Mouse (Mus musculus): ENCODE measurements at regions not wholly inside any gene's neighbourhood (a gene's known extent, or its start where the extent isn't known, plus 50 kb on each side); places are given as distances from the start of the nearest gene placed in this dataset.
"Not testable (repeated sequence)": the region's sequence is repeated elsewhere in the genome, so short reads cannot be mapped to it uniquely, and the experiment has no call there.

DNA sequence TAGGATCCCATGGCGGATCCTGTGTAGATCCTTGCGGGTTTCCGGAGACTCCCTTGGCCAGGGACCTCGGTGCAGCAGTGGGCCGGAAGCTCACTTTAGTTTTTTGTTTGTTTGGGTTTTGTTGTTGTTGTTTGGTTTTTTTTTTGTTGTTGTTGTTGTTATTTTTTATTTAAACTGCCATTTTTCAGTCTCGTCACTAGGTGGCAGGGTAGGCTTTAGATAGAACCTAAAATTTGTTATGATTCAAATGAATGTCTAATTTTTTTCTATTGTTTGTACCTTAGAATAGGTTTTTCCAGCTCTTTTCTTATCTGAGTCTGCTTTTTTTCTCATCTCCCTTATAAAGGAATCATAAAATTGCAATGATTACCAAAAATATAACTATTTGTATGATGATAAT, 834.4 kb upstream of the Tacstd2 start:
- DNase-seq = no peak

GRCm38 (mm10) chr6:68339846-68340245, 804.2 kb upstream of the Tacstd2 start:
- no peak for DNase-seq

DNA sequence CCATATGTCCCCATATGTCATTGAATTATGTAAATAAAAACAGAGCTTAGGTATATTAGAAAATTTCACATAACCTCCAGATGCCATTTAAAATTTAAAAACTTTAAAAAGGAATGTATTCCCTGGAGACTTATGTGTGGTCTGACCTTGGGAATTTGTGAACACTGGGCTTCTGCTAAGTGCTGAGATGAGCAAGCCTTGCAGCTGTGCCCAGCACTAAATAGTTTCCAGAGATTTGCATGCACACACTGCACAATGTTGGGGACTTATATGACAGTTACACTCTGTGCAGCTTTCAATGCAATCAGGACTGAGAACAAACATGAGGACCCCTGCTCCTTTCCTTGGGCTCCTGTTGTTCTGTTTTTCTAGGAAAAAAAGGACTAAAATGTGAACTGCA, 803.6 kb upstream of the Tacstd2 start:
- DNase-seq = not testable (repeated sequence)

DNA sequence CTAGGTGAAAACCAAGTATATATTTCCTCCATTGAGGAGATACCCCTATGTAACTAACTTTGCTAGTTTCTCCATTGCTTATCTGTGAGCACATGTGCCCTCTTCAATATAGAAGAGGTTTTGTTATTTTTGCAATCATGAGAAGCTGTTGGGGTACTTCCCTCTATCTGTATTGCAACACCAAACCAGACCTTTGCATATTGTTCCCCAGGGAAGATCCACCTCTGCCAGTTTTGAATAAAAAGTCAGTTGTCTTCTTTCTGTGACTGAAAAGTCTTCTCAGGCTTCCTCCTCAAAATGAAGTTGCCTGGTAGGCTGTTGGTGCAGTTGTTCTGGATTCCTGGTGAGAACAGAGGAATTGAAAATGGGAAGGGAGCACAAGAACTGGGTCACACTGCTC, 775.8 kb upstream of the Tacstd2 start:
- no peak for DNase-seq

DNA sequence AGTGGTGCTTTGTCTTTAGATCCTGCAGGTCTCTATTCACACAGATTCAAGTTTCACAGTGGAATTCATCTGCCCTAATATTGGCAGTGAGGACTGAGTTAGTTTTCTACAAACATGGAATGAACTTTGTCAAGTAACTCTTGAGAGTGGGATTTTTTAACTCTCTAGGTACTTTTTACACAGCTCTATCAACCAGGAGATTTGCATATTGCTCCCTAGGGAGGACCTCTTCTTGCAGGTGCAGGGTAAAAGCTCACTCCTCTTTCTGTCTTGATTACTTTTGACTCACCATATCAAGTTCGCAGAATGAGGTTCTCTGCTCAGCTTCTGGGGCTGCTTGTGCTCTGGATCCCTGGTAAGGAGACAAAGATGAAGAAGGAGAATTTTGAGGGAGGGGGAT, 766.5 kb upstream of the Tacstd2 start:
- DNase-seq = peak; percentile 11

DNA sequence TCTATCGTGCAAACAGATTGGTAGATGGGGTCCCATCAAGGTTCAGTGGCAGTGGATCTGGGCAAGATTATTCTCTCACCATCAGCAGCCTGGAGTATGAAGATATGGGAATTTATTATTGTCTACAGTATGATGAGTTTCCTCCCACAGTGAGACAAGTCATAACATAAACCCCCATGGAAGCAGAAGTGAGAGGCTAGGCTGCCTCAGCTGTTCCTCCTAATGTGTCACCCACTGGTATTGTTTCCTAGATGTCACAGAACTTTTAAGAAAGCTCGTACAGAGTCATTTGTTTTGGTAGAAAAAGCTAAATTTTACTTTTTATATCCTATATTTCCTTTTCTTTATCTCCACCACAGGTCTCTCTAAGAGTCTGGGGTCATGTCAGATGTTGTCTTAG, 721.1 kb upstream of the Tacstd2 start:
- no peak for DNase-seq

- no peak for DNase-seq
These were observed 720.6 kb upstream of the Tacstd2 start for GRCm38 (mm10) chr6:68256151-68256550.

DNA sequence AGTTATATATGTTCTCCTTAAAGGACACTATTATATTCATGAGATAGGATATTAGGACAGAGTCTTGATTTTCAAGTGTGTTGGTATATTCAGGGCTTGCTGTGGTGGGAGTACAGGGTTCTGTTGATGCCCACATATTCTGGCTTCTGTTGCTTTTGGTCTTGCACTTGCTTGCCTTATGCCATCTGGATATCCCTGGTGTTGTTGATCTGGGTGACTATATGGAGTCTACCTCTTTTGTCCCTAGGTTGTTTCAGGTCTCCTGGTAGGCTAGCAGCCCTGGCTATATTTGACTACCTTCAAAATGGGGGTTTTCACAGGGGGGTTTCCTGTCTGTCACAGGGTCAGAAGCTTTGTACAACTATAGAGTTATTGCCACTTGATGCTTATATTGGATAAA, 717.1 kb upstream of the Tacstd2 start:
- no peak for DNase-seq

- DNase-seq = not testable (repeated sequence)
These were observed 715.7 kb upstream of the Tacstd2 start for GRCm38 (mm10) chr6:68251320-68251719.

DNA sequence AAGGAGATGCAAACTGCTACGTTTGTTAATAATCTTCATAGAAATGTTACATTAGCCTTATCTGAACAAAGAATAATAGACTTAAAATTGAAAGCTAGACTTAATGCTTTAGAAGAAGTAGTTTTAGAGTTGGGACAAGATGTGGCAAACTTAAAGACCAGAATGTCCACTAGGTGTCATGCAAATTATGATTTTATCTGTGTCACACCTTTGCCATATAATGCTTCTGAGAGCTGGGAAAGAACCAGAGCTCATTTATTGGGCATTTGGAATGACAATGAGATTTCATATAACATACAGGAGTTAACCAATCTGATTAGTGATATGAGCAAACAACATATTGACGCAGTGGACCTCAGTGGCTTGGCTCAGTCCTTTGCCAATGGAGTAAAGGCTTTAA, 714.8 kb upstream of the Tacstd2 start:
- not testable (repeated sequence) for DNase-seq

DNA sequence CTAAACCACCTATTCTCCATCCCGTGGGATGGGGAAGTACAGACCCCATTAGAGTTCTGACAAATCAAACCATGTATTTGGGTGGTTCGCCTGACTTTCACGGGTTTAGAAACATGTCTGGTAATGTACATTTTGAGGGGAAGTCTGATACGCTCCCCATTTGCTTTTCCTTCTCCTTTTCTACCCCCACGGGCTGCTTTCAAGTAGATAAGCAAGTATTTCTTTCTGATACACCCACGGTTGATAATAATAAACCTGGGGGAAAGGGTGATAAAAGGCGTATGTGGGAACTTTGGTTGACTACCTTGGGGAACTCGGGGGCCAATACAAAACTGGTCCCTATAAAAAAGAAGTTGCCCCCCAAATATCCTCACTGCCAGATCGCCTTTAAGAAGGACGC, 713.7 kb upstream of the Tacstd2 start:
- DNase-seq = not testable (repeated sequence)

GRCm38 (mm10) chr6:68248018-68248533, 712.5 kb upstream of the Tacstd2 start:
- DNase-seq = not testable (repeated sequence)

DNA sequence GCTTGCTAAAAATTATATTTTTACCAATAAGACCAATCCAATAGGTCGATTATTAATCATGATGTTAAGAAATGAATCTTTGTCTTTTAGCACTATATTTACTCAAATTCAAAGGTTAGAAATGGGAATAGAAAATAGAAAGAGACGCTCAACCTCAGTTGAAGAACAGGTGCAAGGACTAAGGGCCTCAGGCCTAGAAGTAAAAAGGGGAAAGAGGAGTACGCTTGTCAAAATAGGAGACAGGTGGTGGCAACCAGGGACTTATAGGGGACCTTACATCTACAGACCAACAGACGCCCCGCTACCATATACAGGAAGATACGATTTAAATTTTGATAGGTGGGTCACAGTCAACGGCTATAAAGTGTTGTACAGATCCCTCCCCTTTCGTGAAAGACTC, 707.2 kb upstream of the Tacstd2 start:
- not testable (repeated sequence) for DNase-seq

DNA sequence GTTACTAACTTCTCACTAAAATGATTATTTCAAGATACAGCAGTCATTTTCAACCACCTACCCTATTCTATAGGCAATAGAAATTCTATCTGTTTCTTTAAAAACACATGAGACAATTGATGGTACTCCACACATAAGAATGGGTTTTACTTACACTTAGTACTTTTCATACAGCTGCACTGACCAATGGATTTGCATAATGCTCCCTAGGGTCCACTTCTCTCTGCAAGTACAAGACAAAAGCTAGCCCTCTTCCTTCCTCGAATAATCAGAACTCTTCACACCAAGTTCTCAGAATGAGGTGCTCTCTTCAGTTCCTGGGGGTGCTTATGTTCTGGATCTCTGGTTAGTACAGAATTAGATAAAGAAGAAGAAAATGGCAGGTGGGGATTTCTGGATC, 684.1 kb upstream of the Tacstd2 start:
- no peak for DNase-seq

DNA sequence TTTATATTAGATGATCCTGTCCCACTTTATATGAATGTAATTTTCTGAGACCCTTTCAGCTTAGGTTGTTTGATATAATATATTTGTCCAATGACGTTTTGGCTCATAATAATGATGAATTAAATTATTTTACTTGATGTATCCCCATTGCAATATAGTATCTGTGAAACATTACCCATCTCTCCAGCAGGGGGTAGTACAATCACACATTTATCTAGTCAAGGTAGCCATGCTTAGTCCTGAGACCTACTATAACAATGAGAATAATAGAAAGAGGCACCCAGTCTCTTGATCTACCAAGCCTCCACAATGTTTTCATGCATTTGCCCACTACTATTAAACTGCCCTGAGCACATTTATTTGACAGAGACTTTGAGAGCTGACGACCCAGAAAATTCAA, 665.9 kb upstream of the Tacstd2 start:
- peak; percentile 38 for DNase-seq

- no peak for DNase-seq
These were observed 662.4 kb upstream of the Tacstd2 start for GRCm38 (mm10) chr6:68198031-68198430.

DNA sequence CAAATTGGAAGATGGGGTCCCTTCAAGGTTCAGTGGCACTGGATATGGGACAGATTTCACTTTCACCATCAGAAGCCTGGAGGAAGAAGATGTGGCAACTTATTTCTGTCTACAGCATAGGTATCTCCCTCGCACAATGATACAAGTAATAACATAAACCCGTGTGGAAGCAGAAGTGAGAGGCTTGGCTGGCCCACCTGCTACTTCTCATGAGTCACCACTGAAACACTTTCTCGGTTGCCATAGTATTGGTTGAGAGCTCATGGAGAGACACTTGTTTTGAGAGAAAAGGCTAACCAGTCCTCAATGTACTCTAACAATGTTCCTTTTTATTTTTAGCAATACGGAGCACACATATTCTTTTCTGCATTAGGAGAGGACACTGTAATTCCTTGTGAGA, 629.2 kb upstream of the Tacstd2 start:
- no peak for DNase-seq

- not testable (repeated sequence) for DNase-seq
These were observed 628.5 kb upstream of the Tacstd2 start for GRCm38 (mm10) chr6:68164111-68164510.

- DNase-seq = no peak
These were observed 616.0 kb upstream of the Tacstd2 start for GRCm38 (mm10) chr6:68151569-68151968.

GRCm38 (mm10) chr6:68102481-68102880, 566.9 kb upstream of the Tacstd2 start:
- peak; percentile 1 for DNase-seq
